Mouse (Mus musculus) adrenal gland, adult 8-10 months (tissue): ENCODE data around the gene Tns2. TPM values are rescaled to one million over a fixed set of nuclear protein-coding genes. Genes with fewer than 3 reads are reported as not detected.
"Not testable (repeated sequence)": the region's sequence is repeated elsewhere in the genome, so short reads cannot be mapped to it uniquely, and the experiment has no call there.

Experiments used
- DNase-seq: peaks from one replicate; pipeline ENCODE4 v3.0.0; 2022
- total RNA-seq, 4 experiments: library from RNA; stranded (reverse); gene quantifications; 2 replicates each; pipeline ENCODE4 v1.2.4; 2022

Tns2 gene
- total RNA-seq, 4 experiments from 2014 or later = 77.5 to 129 (median 107) TPM

DNA sequence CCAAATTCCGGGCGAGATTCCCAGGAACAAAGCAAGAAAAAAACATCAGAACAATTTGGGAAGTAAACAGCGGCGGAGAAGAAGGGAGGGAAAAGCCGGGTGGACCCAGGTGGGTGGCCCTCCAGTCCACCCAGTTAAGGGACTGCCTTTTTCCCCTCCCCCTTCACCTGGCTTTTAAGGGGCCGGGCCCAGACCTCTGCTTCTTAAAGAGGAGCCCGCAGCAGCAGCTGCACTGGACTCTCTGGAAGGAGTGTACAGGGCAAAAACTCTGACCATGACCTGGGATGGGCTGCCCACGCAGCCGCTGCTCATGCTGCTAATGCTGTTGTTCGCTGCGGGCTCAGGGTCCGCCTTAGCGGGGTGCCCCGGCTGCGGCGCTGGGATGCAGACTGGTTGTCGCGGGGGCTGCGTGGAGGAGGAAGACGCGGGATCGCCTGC, 44.1 kb downstream of the Tns2 start, which contains the start of gene Igfbp6:
Igfbp6 (plus strand) TSS at position 89 of the 438 bp plus-strand sequence.
- no peak for DNase-seq

DNA sequence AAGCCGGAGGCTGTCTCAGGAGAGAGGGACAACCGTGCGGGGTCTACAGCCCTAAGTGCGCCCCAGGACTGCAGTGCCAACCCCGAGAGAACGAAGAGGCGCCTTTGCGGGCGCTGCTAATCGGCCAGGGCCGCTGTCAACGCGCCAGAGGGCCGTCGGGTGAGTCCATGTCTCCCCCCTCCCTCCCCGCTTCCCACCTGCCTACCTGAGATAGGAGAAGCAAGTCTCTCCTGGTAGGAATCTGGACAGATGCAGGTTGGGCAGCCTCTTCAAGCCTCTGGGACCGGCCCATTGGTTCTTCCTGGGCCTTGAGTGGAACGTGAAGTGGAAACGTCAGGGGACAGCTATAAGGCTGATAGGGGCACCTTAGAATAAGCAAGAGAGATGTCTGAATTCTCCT, 44.5 kb downstream of the Tns2 start:
- DNase-seq = no peak

DNA sequence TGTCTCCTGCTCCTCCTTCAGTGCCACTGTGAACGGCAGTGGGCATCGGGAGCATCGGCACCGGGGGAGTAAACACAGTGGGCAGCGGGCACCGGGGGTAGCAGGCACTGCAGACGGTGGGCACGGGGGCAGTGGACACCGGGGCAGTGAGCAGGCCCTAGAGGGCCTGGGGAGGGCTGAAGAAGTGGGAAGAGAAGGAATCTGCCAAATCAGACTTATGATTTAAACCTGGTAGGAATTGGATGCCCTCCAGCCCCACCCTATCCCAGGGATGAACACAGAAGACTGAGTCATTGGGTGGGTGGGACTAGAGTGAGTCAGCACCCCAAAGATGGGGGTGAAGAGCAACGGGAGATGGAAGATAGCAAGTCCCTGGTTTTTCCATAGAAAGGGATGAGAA, 45.1 kb downstream of the Tns2 start:
- DNase-seq = peak; percentile 75

DNA sequence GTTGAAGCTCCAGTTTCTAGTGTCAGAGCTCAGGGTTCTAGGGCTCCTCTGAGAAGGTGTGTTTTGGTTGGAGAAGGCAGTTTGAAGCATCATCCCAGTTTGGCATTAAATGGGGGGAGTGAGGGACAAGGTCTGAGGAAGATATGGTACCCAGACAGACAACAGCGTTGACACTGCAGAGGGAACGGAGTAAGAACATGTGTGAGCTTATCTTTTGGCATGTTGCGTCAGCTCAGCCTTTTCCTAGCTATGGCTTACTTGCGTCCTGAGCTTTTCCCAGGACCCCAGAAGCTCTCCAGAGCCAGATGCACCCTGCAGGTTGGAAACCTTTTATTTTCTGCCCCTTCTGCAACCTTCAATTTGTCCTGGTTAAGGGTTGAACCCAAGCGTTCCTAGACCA, 45.9 kb downstream of the Tns2 start:
- DNase-seq = no peak

DNA sequence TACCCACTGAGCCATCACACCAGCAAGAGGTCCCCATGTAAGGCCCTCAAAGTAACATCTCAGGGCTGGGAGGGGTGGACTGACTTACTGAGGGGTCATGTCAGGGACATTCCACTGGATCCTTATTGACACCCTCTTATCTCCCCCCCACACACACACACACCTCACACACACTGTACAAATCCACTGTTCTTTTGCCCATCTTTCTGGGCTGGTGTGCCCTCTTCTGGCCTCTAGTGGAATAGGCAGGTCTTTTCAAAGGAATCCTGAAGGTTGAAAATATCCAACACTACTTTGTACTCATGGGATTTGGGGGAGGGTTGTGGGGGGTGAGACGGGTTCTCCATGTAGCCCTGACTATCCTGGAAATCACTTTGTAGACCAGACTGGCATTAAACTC, 46.7 kb downstream of the Tns2 start:
- no peak for DNase-seq

DNA sequence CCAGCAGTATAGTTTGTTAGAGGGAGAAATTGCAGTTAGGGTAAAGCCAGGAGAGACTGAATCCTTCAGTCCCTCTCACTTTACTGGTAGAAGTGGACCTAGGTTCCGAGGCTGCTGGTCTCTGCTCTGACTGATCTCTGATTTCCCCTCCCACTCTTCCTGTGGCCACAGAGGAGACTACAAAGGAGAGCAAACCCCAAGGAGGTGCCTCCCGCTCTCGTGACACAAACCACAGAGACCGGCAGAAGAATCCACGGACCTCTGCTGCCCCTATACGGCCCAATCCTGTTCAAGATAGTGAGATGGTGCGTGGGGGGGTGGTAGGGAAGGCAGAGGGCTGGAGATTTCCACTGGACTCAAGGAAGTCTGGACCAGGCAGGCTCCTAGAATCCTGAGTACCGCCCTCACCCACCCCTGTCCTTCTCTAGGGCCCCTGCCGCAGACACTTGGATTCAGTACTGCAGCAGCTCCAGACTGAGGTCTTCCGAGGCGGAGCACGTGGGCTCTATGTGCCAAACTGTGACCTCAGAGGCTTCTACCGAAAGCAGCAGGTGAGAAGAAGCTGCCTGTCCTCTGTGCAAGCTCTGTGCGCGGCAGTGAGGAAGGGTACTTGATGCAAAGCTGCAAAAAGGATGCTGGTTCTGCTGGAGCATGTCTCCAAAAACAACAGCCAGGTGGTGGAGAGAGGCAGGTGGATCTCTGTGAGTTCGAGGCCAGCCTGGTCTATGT, 47.6 kb downstream of the Tns2 start:
- no peak for DNase-seq

DNA sequence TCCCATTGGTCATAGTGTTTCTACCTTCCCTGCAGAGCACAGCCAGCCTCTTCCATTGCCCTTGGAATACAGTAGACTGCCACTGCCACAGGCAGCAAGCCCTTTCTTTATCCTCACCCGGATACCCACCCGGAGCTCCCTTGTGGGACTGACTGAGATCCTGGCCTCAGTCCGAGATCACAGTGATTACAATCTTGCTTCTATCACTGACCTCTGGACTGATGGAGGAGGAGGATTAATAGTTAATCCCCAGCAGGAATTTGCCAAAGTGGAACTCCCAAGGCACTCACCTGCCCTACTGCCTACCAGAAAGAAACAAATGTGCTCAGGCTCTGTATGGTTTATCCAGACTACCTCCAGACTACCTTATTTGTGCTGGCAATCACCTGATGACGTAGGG, 49.3 kb downstream of the Tns2 start:
- no peak for DNase-seq

DNA sequence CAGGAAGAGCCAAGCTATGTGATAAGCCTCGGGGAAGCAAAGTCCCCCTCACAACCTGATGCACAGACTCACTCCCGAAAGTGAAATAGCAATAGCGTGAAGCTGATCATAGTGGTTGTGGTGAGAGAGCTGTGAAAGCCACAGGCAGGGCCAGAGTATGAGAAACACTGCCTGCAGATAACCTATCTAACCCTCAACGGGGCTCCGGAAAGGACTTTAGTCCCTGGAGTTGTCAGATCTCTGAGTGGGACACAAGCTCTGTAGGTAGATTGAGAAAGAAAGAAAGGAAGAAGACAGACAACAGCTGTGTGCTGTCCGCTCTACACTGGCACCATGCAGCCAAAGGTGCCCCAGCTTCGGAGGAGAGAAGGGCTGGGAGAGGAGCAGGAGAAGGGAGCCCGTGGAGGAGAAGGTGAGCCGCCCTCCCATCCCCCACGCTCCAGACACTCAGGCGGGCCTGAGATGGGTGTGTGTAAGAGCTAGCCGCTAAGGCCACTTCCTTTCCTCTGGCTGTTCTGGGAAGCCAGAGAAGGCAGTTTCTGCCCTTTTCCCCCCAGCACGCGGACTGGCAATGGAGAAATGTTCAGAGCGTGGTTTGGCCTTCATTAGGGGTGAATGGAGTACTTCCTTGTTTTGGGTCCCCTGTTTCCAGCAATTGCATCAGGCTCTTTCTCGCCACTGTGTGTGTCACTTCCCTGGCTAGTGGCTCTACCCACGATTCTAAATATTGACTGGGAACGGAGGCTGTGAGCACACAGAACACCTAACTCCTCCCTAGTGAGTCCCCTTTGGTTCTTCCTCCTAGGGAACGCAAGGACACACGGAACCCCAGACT, 50.3 kb downstream of the Tns2 start, which contains the start of gene Soat2:
Soat2 (plus strand) TSS at position 226 of the 835 bp plus-strand sequence.
- no peak for DNase-seq

DNA sequence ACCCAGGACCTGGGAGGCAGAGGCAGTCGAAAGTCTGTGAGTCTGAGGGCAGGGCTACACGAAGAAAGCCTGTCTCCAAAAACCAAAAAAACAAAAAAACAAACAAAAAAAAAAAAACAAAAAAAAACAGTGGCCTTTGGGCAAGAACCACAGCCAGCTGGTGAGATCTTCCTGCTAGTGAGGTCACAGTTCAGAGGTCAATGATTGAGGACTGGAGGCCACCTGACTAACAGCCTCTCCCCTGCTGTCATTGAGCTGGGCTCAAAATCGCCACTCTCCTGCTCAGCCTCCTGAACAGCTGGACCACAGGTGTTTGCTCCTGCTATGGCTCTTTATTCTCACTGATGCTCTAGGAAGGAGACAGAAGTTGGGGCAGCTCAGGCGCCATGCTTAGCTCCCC, 52.4 kb downstream of the Tns2 start:
- DNase-seq = no peak

DNA sequence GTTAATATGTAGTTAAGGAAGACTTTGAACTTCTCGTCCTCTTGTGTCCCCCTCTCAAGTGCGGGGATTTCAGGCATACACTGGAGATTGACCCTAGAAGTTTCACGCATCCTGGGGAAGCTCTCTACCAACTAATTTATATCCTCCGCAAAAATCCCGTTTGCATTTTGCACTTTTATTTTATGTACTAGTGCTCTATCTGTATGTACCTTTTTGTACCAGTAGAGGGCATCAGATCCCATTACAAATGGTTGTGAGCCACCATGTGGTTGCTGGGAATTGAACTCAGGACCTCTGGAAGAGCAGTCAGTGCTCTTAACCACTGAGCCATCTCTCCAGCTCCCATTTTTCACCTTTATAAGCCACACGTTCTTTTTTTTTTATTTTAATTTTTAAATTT, 54.8 kb downstream of the Tns2 start:
- not testable (repeated sequence) for DNase-seq

DNA sequence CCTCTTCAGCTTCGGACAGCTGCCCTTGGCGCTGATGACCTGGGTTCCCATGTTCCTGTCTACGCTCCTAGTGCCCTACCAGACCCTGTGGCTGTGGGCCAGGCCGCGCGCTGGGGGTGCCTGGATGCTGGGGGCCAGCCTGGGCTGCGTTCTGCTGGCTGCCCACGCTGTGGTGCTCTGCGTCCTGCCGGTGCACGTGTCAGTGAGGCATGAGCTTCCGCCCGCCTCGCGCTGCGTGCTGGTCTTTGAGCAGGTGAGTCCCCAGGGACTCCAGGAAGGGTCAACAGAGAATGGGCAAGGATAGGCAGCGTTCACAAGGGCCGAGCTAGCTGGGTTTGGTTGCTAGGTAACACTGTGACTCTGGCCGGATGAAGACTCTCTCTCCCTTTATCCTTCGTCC, 56.6 kb downstream of the Tns2 start:
- DNase-seq = no peak

DNA sequence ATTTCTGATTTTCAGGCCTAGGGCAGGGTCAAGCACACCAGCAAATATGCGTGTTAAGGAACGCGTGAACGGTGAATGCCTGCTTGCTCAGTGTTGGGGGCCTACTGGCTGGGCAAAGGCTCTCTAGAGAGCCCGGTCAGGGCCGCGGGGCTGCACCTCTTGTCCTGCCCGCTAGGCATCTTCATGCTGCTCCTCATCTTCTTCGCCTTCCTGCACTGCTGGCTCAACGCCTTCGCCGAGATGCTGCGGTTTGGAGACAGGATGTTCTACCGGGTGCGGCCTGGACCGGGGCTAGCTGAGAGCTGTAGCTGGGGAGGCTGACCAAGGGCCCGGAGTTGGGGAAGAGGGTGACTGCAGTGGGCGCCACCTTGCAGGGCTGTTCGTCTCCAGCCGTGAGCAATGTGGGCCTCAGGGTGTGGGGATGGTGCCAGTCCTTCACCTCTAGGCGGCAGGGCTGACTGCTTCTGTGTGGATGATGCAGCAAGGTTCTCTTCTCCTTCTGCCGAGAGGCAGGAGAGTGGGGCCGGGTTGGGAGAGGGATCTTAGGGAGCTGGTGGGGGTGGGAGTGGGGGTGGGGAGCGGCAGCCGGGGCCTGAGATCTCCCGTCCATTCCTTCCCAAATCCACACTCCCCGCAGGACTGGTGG, 60.3 kb downstream of the Tns2 start:
- no peak for DNase-seq

DNA sequence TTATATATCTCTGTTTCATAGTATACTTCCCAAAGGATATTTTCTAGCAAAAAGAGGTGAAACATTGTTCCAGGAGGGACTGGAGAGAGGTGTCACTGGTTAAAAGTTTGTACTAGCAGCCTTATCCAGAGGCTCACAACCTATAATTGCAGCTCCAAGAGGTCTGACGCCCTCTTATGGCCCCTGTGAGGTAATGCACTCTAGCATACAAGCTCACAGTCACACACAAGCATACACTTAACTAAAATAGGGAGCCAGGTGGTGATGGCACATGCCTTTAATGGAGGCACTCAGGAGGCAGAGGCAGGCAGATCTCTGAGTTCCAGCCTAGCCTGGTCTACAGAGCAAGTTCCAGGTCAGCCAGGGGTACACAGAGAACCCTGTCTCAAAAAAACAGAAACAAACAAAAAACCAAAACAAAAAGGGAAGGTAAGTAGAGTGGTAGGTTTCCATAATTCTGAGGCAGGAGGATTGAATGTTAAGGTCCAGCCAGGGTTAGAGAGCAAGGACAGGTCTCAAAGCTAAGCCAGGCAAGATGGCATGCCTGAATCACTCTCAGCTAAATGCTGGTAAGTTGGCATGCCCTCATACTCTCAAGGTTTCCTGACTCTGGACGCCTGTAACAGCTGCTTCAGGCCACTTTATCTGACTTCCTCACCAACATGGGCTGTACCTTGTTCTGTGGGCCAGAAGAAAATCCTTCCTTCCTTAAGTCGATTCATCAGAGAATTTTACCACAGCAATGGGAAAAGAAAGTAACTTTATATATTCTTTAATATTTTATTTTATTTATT, 63.9 kb downstream of the Tns2 start:
- no peak for DNase-seq

DNA sequence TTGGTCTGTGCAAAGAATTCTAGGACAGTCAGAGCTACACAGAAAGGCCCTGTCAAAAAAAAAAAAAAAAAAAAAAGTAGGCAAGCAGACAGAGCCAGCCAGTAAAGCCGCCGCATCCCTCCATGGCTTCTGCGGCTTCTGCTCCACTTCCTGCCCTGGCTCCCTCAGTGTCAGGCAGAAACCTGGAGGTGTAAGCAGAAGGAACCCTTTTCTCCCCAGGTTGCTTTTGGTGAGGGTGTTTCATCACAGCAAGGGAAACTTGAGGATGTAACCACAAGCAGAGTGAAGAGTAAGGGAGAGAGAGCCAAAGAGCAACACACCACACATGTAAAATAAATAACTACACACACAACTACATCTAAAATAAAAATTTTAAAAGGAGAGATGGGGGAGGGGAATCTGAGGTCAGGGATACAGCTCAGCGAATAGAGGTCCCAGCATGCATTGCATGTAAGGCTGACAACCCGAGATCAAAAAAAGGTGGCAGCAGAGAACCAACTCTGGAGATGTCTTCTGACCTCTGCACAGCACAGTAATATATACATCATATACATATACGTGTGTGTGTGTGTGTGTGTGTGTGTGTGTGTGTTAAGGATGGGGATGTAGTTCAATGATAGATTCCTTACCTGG, 65.4 kb downstream of the Tns2 start:
- no peak for DNase-seq

Other genes with a start within 250 kb of the Tns2 start
- 1 to 10 TPM in 1 of 4 experiments, under 1 TPM in 3; 0.20 to 1.0 (median 0.58) TPM for gene Krt1, start 249.6 kb upstream of the Tns2 start, total RNA-seq
- gene Krt77, start 230.7 kb upstream of the Tns2 start, total RNA-seq = not detected
- gene Krt76, start 207.5 kb upstream of the Tns2 start, total RNA-seq = under 1 TPM in 2 of 4 experiments, not detected in 2; 0.29 to 0.31 TPM
- not detected for gene Krt4, start 175.7 kb upstream of the Tns2 start, total RNA-seq
- gene Krt79, start 160.1 kb upstream of the Tns2 start, total RNA-seq = 1 to 10 TPM in 1 of 4 experiments, under 1 TPM in 3; 0.37 to 2.0 (median 0.57) TPM
- gene Krt78, start 146.1 kb upstream of the Tns2 start, total RNA-seq = not detected
- 1 to 10 TPM in 2 of 4 experiments, under 1 TPM in 2; 0.49 to 1.3 (median 0.77) TPM for gene Krt8, start 95.9 kb upstream of the Tns2 start, total RNA-seq
- 1 to 10 TPM; 1.3 to 2.4 (median 1.9) TPM for gene Krt18, start 72.2 kb upstream of the Tns2 start, total RNA-seq
- 100 to 1,000 TPM; 232 to 294 (median 272) TPM for gene Eif4b, start 26.6 kb upstream of the Tns2 start, total RNA-seq
- 10 to 100 TPM; 46.6 to 70.4 (median 57.7) TPM for gene Spryd3, start 35.8 kb downstream of the Tns2 start, total RNA-seq
- gene Igfbp6, start 43.9 kb downstream of the Tns2 start, total RNA-seq = 10 to 100 TPM; 37.0 to 63.8 (median 49.2) TPM
- under 1 TPM; 0.15 to 0.43 (median 0.26) TPM for gene Soat2, start 50.1 kb downstream of the Tns2 start, total RNA-seq
- 100 to 1,000 TPM in 1 of 4 experiments, 10 to 100 TPM in 3; 61.9 to 108 (median 86.0) TPM for gene Zfp740, start 102.8 kb downstream of the Tns2 start, total RNA-seq
- 10 to 100 TPM; 71.3 to 85.0 (median 75.5) TPM for gene Csad, start 104.3 kb downstream of the Tns2 start, total RNA-seq
- 1 to 10 TPM; 2.7 to 7.9 (median 5.4) TPM for gene Itgb7, start 131.5 kb downstream of the Tns2 start, total RNA-seq
- 10 to 100 TPM; 19.9 to 43.0 (median 34.4) TPM for gene Rarg, start 157.1 kb downstream of the Tns2 start, total RNA-seq
- gene Gm9918, start 170.2 kb downstream of the Tns2 start, total RNA-seq = under 1 TPM in 2 of 4 experiments, not detected in 2; 0.24 to 0.31 TPM
- 10 to 100 TPM; 37.1 to 45.4 (median 39.5) TPM for gene Mfsd5, start 179.0 kb downstream of the Tns2 start, total RNA-seq
- 1 to 10 TPM; 1.4 to 5.3 (median 2.3) TPM for gene Espl1, start 195.9 kb downstream of the Tns2 start, total RNA-seq
- gene Pfdn5, start 225.7 kb downstream of the Tns2 start, total RNA-seq = 100 to 1,000 TPM; 440 to 517 (median 466) TPM
- gene Myg1, start 231.3 kb downstream of the Tns2 start, total RNA-seq = 10 to 100 TPM; 65.4 to 96.8 (median 89.3) TPM